Comparison of ENCODE assay signal across 15 mouse cellular contexts in genomic region chr4:155315031-155315430, GRCm38 (mm10).
"Had no signal": no experiment of that assay in that cellular context is flagged by ENCODE, and none has a peak within 500 bp of the region (broad histone marks: within the 10 kb centered on the region; RNA-seq: fewer than 3 reads in every experiment).

No protein-coding gene starts in this region.

- H3K27me3 ChIP-seq: neural tube, embryonic 13.5 days; neural tube, embryonic 15.5 days; stomach, embryonic 15.5 days had no signal

- DNase-seq: retina, postnatal 1 day; right cerebral cortex, adult 18-20 months; right cerebral cortex, postnatal 14 days; right cerebral cortex, postnatal 4 days; spleen, adult 18-20 months; thymus, adult 18-20 months; thymus, adult 2 months; thymus, postnatal 14 days; thymus, postnatal 25 days; thymus, postnatal 36 days; thymus, postnatal 4 days had no signal

- H3K4me1 ChIP-seq: neural tube, embryonic 13.5 days; neural tube, embryonic 15.5 days; stomach, embryonic 15.5 days had no signal

- H3K27ac ChIP-seq: neural tube, embryonic 13.5 days; neural tube, embryonic 15.5 days; stomach, embryonic 15.5 days; stomach, postnatal 0 days had no signal

- H3K4me3 ChIP-seq: neural tube, embryonic 13.5 days; neural tube, embryonic 15.5 days; stomach, embryonic 15.5 days had no signal

- H3K9ac ChIP-seq: neural tube, embryonic 13.5 days; neural tube, embryonic 15.5 days; stomach, embryonic 15.5 days had no signal

- H3K4me2 ChIP-seq: neural tube, embryonic 13.5 days; neural tube, embryonic 15.5 days; stomach, embryonic 15.5 days had no signal

- H3K36me3 ChIP-seq: neural tube, embryonic 13.5 days; neural tube, embryonic 15.5 days; stomach, embryonic 15.5 days had no signal

- H3K9me3 ChIP-seq: neural tube, embryonic 13.5 days; neural tube, embryonic 15.5 days; stomach, embryonic 15.5 days had no signal
